Mouse (Mus musculus) cerebellum, adult 11-12 months (tissue): Measurements from ENCODE around the gene Misp.

Experiments used
- DNase-seq: peaks from one replicate; pipeline ENCODE4 v3.0.0; 2022

Gene Misp

GRCm38 (mm10) chr10:79856280-79856679 lies 35.5 kb downstream of the Misp start:
- no peak for DNase-seq

GRCm38 (mm10) chr10:79856704-79857451 lies 36.1 kb downstream of the Misp start:
- no peak for DNase-seq

GRCm38 (mm10) chr10:79857452-79857811 lies 36.6 kb downstream of the Misp start:
- peak; percentile 68 for DNase-seq

- no peak for DNase-seq
These were observed 37.1 kb downstream of the Misp start for GRCm38 (mm10) chr10:79857894-79858293.

GRCm38 (mm10) chr10:79858416-79859074 lies 37.8 kb downstream of the Misp start:
- peak; percentile 76 for DNase-seq

GRCm38 (mm10) chr10:79859116-79859515 lies 38.3 kb downstream of the Misp start:
- peak; percentile 46 for DNase-seq

GRCm38 (mm10) chr10:79860079-79860911 lies 39.5 kb downstream of the Misp start:
- DNase-seq, result no peak

- DNase-seq, result peak; percentile 83
These were observed 40.6 kb downstream of the Misp start for GRCm38 (mm10) chr10:79861230-79862048.

GRCm38 (mm10) chr10:79862049-79862788 lies 41.4 kb downstream of the Misp start:
- DNase-seq, result no peak

- no peak for DNase-seq
These were observed 42.1 kb downstream of the Misp start for GRCm38 (mm10) chr10:79862925-79863324.

GRCm38 (mm10) chr10:79864351-79865188 lies 43.8 kb downstream of the Misp start:
- peak; percentile 46 for DNase-seq

- peak; percentile 55 for DNase-seq
These were observed 44.4 kb downstream of the Misp start for GRCm38 (mm10) chr10:79865189-79865601.

GRCm38 (mm10) chr10:79865801-79866295 lies 45.1 kb downstream of the Misp start:
- peak; percentile 66 for DNase-seq

GRCm38 (mm10) chr10:79866601-79867000 lies 45.8 kb downstream of the Misp start:
- peak; percentile 51 for DNase-seq

- no peak for DNase-seq
These were observed 51.1 kb downstream of the Misp start for GRCm38 (mm10) chr10:79871845-79872244.

GRCm38 (mm10) chr10:79872862-79873261 lies 52.1 kb downstream of the Misp start:
- no peak for DNase-seq

- no peak for DNase-seq
These were observed 52.5 kb downstream of the Misp start for GRCm38 (mm10) chr10:79873313-79873712.

- peak; percentile 39 for DNase-seq
These were observed 53.0 kb downstream of the Misp start for GRCm38 (mm10) chr10:79873715-79874289.

GRCm38 (mm10) chr10:79874290-79874862 lies 53.6 kb downstream of the Misp start, which contains the start of the genes Prtn3 and Plppr3:
TSS of gene Prtn3 (plus strand) at chr10:79874476.
TSS of gene Plppr3 (minus strand) at chr10:79874634.
- peak; percentile 46 for DNase-seq

GRCm38 (mm10) chr10:79877174-79877573 lies 56.4 kb downstream of the Misp start:
- no peak for DNase-seq
